In genomic region chr17:27261981-27262380, GRCm38 (mm10) we compare ENCODE assay signal across 20 mouse cellular contexts. TPM values are rescaled to one million over a fixed set of nuclear protein-coding genes. Genes with fewer than 3 reads are reported as not detected.
DNase-seq lines count a peak whose midpoint lies in the region; TF ChIP-seq lines count a peak whose summit lies in the region.
"Had no signal": no experiment of that assay in that cellular context is flagged by ENCODE, and none has a peak within 500 bp of the region (broad histone marks: within the 10 kb centered on the region; RNA-seq: fewer than 3 reads in every experiment).

No protein-coding gene starts in this region.

- intact Hi-C loops in gastrocnemius, adult 2 months (cut with DNase I): no loop called here

- no peak overlapping the region for H3K4me3 ChIP-seq in gastrocnemius, adult 2 months
- H3K4me3 ChIP-seq: embryonic facial prominence, embryonic 13.5 days; embryonic facial prominence, embryonic 15.5 days; erythroblast, embryonic 14.5 days; forebrain, embryonic 10.5 days; forebrain, embryonic 12.5 days had no signal

- no peak for TF ChIP-seq CTCF in gastrocnemius, adult 2 months (IDR thresholded peaks at IDR 0.05)

- DNase-seq in cerebellum, adult 11-12 months: peak; percentile 4
- DNase-seq in cerebellum, postnatal 4 days (ENCODE audit: low spot score in 2 of 2): no peak
- DNase-seq in gastrocnemius, adult 2 months: peak; percentile 18
- DNase-seq in gastrocnemius, postnatal 4 days (ENCODE audit: low spot score in 2 of 2): no peak
- DNase-seq in heart, adult 11 months: peak; percentile 92
- DNase-seq in heart, adult 8-10 months (ENCODE audit: low spot score): no peak
- peak; percentile 6 for DNase-seq in ovary, postnatal 36 days (ENCODE audit: low spot score)
- DNase-seq in ovary, adult 18-20 months (ENCODE audit: low spot score): no peak
- DNase-seq: adrenal gland, adult 2 months; adrenal gland, postnatal 10 days; adrenal gland, postnatal 25 days; B cell, adult 2 months; cerebellum, adult 11 months; cerebellum, adult 8-10 months; embryo, embryonic 11 days had no signal

- no peak overlapping the region for H3K27ac ChIP-seq in gastrocnemius, adult 2 months
- H3K27ac ChIP-seq: embryonic facial prominence, embryonic 13.5 days; embryonic facial prominence, embryonic 15.5 days; forebrain, embryonic 10.5 days; forebrain, embryonic 12.5 days had no signal

RNA-seq across cellular contexts. Expression of gene Lemd2, which starts 57.7 kb away (rescaled TPM):
- total RNA-seq in gastrocnemius, adult 2 months (2021): 10 to 100 TPM; 22.4 to 23.9 TPM
- total RNA-seq in gastrocnemius, postnatal 4 days (2021): 10 to 100 TPM; 34.2 to 34.4 TPM
- total RNA-seq in heart, adult 8-10 months (2022): 10 to 100 TPM; 25.8 to 30.2 (median 27.8) TPM

Comparison
In these comparisons a context has a peak if more than half of its experiments do, and no peak if none do; other contexts are left out.
1. DNase-seq: peak in cerebellum, adult 11-12 months (single experiment), gastrocnemius, adult 2 months (single experiment), heart, adult 11 months (single experiment) and ovary, postnatal 36 days (single experiment); none in cerebellum, postnatal 4 days (0 of 2), gastrocnemius, postnatal 4 days (0 of 2), heart, adult 8-10 months (single experiment) and ovary, adult 18-20 months (single experiment).